In genomic region chr2:38616072-38616471, GRCm38 (mm10) we compare ENCODE assay signal across 9 mouse cellular contexts. TPM values are rescaled to one million over a fixed set of nuclear protein-coding genes. Genes with fewer than 3 reads are reported as not detected.
A peak's percentile ranks its signal among the peaks of the same experiment; 100 is the strongest.
DNase-seq lines count a peak whose midpoint lies in the region; ATAC-seq and TF ChIP-seq lines count a peak whose summit lies in the region.
"Had no signal": no experiment of that assay in that cellular context is flagged by ENCODE, and none has a peak within 500 bp of the region (broad histone marks: within the 10 kb centered on the region; RNA-seq: fewer than 3 reads in every experiment).

No protein-coding gene starts in this region.

- no peak overlapping the region for H3K4me2 ChIP-seq in kidney, embryonic 15.5 days
- H3K4me2 ChIP-seq in liver, embryonic 16.5 days (ENCODE audit: low read depth, low read length), result no peak overlapping the region
- H3K4me2 ChIP-seq: limb, embryonic 15.5 days had no signal

- peaks cover 9% of the 10 kb centered on the region for H3K4me1 ChIP-seq in kidney, adult 2 months (ENCODE audit: control insufficient read depth, insufficient read depth, low read length)
- H3K4me1 ChIP-seq in kidney, embryonic 15.5 days, result no peaks in the 10 kb centered on the region
- H3K4me1 ChIP-seq in embryonic facial prominence, embryonic 10.5 days, result peaks cover 3% of the 10 kb centered on the region; the same call in 1 of the 2 replicates
- H3K4me1 ChIP-seq in liver, embryonic 16.5 days (ENCODE audit: control insufficient read depth, low read depth, low read length), result peaks cover 9% of the 10 kb centered on the region

- H3K9ac ChIP-seq in kidney, embryonic 15.5 days, result no peak overlapping the region
- H3K9ac ChIP-seq in liver, embryonic 16.5 days (ENCODE audit: low read depth, low read length), result no peak overlapping the region
- H3K9ac ChIP-seq: limb, embryonic 15.5 days had no signal

- peak; percentile 44 for TF ChIP-seq CTCF in kidney, adult 2 months (conservative IDR thresholded peaks at IDR 0.05; ENCODE audit: insufficient read depth, insufficient read length, low read depth, low read length)

- DNase-seq in adrenal gland, adult 2 months, result peak; percentile 48
- DNase-seq in adrenal gland, adult 8-10 months, result no peak
- DNase-seq in kidney, adult 2 months, result peak; percentile 71
- peak; percentile 24 for DNase-seq in CD4-positive, CD25-positive, alpha-beta regulatory T cell, adult 2 months (ENCODE audit: low read depth, low spot score)
- DNase-seq in embryonic facial prominence, embryonic 10.5 days (ENCODE audit: low spot score), result peak; percentile 16

- H3K27ac ChIP-seq in kidney, adult 2 months (ENCODE audit: insufficient read depth, low read depth, low read length), result no peak overlapping the region
- H3K27ac ChIP-seq in kidney, embryonic 15.5 days, result no peak overlapping the region
- no peak overlapping the region for H3K27ac ChIP-seq in embryonic facial prominence, embryonic 10.5 days (replicated peaks)
- H3K27ac ChIP-seq in liver, embryonic 16.5 days (ENCODE audit: low read length), result no peak overlapping the region
- H3K27ac ChIP-seq: limb, embryonic 15.5 days had no signal

- H3K4me3 ChIP-seq in kidney, adult 2 months (ENCODE audit: insufficient read depth, low read depth, low read length), result no peak overlapping the region
- H3K4me3 ChIP-seq in kidney, embryonic 15.5 days (replicated peaks), result no peak overlapping the region
- H3K4me3 ChIP-seq in embryonic facial prominence, embryonic 10.5 days, result no peak overlapping the region
- no peak overlapping the region for H3K4me3 ChIP-seq in liver, embryonic 16.5 days (ENCODE audit: low read depth, low read length)
- H3K4me3 ChIP-seq: limb, embryonic 15.5 days had no signal

- ATAC-seq in kidney, embryonic 15.5 days (replicated peaks; ENCODE audit: low FRiP score), result no peak
- ATAC-seq in liver, embryonic 16.5 days (ENCODE audit: low read depth), result peak; percentile 43; the same call in 1 of the 2 replicates
- ATAC-seq in activated CD4-positive, CD25-positive, alpha-beta regulatory T cell, adult 4 months, result no peak

- H3K36me3 ChIP-seq in kidney, adult 2 months (ENCODE audit: control insufficient read depth, insufficient read depth, low read length), result no peaks in the 10 kb centered on the region; the same call in 1 of the 2 replicates
- H3K36me3 ChIP-seq in kidney, embryonic 15.5 days, result peaks cover 48% of the 10 kb centered on the region
- peaks cover 69% of the 10 kb centered on the region for H3K36me3 ChIP-seq in embryonic facial prominence, embryonic 10.5 days (replicated peaks)
- no peaks in the 10 kb centered on the region; the same call in 1 of the 2 replicates for H3K36me3 ChIP-seq in liver, embryonic 16.5 days (ENCODE audit: control insufficient read depth, insufficient read depth)

- H3K9me3 ChIP-seq in kidney, embryonic 15.5 days (replicated peaks), result no peaks in the 10 kb centered on the region
- H3K9me3 ChIP-seq in embryonic facial prominence, embryonic 10.5 days, result no peaks in the 10 kb centered on the region
- no peaks in the 10 kb centered on the region for H3K9me3 ChIP-seq in liver, embryonic 16.5 days (replicated peaks; ENCODE audit: control insufficient read depth, low read length)
- H3K9me3 ChIP-seq: limb, embryonic 15.5 days had no signal

- WGBS in kidney, adult 2 months, result 49% methylated on average over 4 of the region's 4 CpGs
- 60% methylated on average over 4 of the region's 4 CpGs for WGBS in kidney, embryonic 15.5 days
- 57% methylated on average over 4 of the region's 4 CpGs for WGBS in embryonic facial prominence, embryonic 10.5 days
- WGBS in liver, embryonic 16.5 days (ENCODE audit: insufficient replicate concordance), result 45% methylated on average over 4 of the region's 4 CpGs

- no peak for TF ChIP-seq POLR2A in kidney, adult 2 months (IDR thresholded peaks at IDR 0.05; ENCODE audit: low read depth, low read length)

- H3K27me3 ChIP-seq in kidney, adult 2 months (replicated peaks; ENCODE audit: control insufficient read depth, insufficient read depth, low read length), result no peaks in the 10 kb centered on the region
- no peaks in the 10 kb centered on the region for H3K27me3 ChIP-seq in kidney, embryonic 15.5 days
- H3K27me3 ChIP-seq in embryonic facial prominence, embryonic 10.5 days (replicated peaks; ENCODE audit: low read depth, poor library complexity, severe bottlenecking), result no peaks in the 10 kb centered on the region
- H3K27me3 ChIP-seq in liver, embryonic 16.5 days (ENCODE audit: control insufficient read depth, insufficient read depth, low read depth, low read length), result no peaks in the 10 kb centered on the region
- H3K27me3 ChIP-seq: limb, embryonic 15.5 days had no signal

RNA-seq across cellular contexts. Expression of gene Psmb7, which starts 27.8 kb away (rescaled TPM):
- total RNA-seq in adrenal gland, adult 2 months (2021), result 100 to 1,000 TPM; 278 to 283 TPM
- 25.0 and 29.1 TPM in 2 replicates for polyA plus RNA-seq in adrenal gland, adult 2 months (2012; rRNA removed)
- total RNA-seq in adrenal gland, adult 8-10 months (2022), result 100 to 1,000 TPM; 232 to 337 (median 283) TPM
- polyA plus RNA-seq in kidney, adult 2 months (2012; rRNA removed), result 97.9 and 136 TPM in 2 replicates
- polyA plus RNA-seq in kidney, embryonic 15.5 days (2015; fragmentation: Nextera tagmentation; extraction: Ambion mirVana), result 270 and 278 TPM in 2 replicates
- 331 and 334 TPM in 2 replicates for polyA plus RNA-seq in embryonic facial prominence, embryonic 10.5 days (2016; fragmentation: Nextera tagmentation; extraction: Ambion mirVana)
- polyA plus RNA-seq in liver, embryonic 16.5 days (2015; fragmentation: Nextera tagmentation; extraction: Ambion mirVana), result 141 and 145 TPM in 2 replicates
- polyA plus RNA-seq in activated CD4-positive, CD25-positive, alpha-beta regulatory T cell, adult 4 months (2017; shearing (Covaris generic)), result 100 to 1,000 TPM; 116 to 139 TPM
